Mouse (Mus musculus) neural tube, embryonic 13.5 days (tissue): ENCODE measurements around the gene Rnf138rt1. TPM values are rescaled to one million over a fixed set of nuclear protein-coding genes. Genes with fewer than 3 reads are reported as not detected.

Source experiments
- polyA plus RNA-seq: library from polyadenylated mRNA; unstranded; fragments of >200 nt; fragmentation: Nextera tagmentation; extraction: Ambion mirVana; gene quantifications from 2 replicates; pipeline ENCODE4 v1.2.1, GENCODE M21; 2015

The Rnf138rt1 gene
- polyA plus RNA-seq, 1 experiment from 2014 or later, result 2.1 TPM

Other genes with a start within 250 kb of the Rnf138rt1 start
- gene Grpr, start 211.7 kb downstream of the Rnf138rt1 start, polyA plus RNA-seq, result 0.11 and 0.36 TPM in 2 replicates
- 89.9 and 90.3 TPM in 2 replicates for gene Ap1s2, start 147.7 kb upstream of the Rnf138rt1 start, polyA plus RNA-seq
- 58.5 and 61.6 TPM in 2 replicates for gene Zrsr2, start 197.3 kb upstream of the Rnf138rt1 start, polyA plus RNA-seq